In genomic region chr3:65922420-65922819, GRCm38 (mm10) we compare ENCODE assay signal across 1 mouse cellular context.
TF ChIP-seq lines count a peak whose summit lies in the region.

No protein-coding gene starts in this region.

TF ChIP-seq in CH12.LX, 34 proteins besides CTCF, POLR2A, EP300 and RAD21 (continued from another document):
- TF ChIP-seq MXI1 (IDR thresholded peaks at IDR 0.05; ENCODE audit: low read depth, low read length), result peak; percentile 25; the same call in 1 of the 2 replicates
- peak; percentile 43 for TF ChIP-seq MYC (IDR thresholded peaks at IDR 0.05; ENCODE audit: low read depth, low read length)
TF ChIP-seq in CH12.LX: peak in this region for 21.
